Mouse (Mus musculus): Measurements from ENCODE around the gene Mark1. TPM values are rescaled to one million over a fixed set of nuclear protein-coding genes. Genes with fewer than 3 reads are reported as not detected.

Gene Mark1
- polyA plus RNA-seq, 1 experiment from 2014 or later, result 1.5 TPM

DNA sequence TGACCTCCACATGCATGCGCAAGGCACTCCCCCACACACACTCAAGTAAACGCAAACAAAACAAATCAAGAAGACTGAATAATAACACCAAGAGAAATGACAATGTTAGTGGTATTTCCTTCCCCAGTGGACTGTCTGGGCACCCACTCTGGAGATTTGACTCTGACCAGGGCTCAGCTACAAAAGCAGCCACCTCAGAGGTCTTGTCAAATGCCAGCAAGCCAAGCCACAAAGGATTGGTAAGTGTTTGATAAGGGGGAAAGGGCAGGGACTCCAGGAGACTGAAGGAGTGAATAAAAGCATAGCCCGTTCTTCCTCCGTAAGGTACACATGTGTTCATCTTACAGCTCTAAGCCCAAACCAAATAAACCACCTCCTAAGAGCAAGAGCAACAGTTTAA lies 4.0 kb downstream of the Mark1 start:
- no peak for TF ChIP-seq EP300 (IDR thresholded peaks at IDR 0.05)
- no peak for TF ChIP-seq CTCF (IDR thresholded peaks at IDR 0.05)
- Histone ChIP-seq H3K36me3 (ENCODE audit: insufficient read depth, low read length) (no peaks in the 10 kb centered on the region), H3K4me3 (ENCODE audit: low read depth, low read length) (no peak overlapping the region), H3K27ac (ENCODE audit: low read length) (no peak overlapping the region), H3K9ac (replicated peaks; ENCODE audit: low read depth) (no peak overlapping the region), H3K4me1 (ENCODE audit: insufficient read depth, low read depth, low read length) (no peaks in the 10 kb centered on the region), H3K4me2 (replicated peaks; ENCODE audit: low read depth, low read length) (no peak overlapping the region), H3K27me3 (replicated peaks; ENCODE audit: insufficient read depth, low read length) (0 out of 2 replicates have a peak, but pooled peaks cover 5% of the 10 kb centered on the region), H3K9me3 (ENCODE audit: low read length) (no peaks in the 10 kb centered on the region)
- DNase-seq (ENCODE audit: low spot score) (no peak), ATAC-seq (no peak)
- 69% methylated on average over 4 of the region's 4 CpGs for WGBS

DNA sequence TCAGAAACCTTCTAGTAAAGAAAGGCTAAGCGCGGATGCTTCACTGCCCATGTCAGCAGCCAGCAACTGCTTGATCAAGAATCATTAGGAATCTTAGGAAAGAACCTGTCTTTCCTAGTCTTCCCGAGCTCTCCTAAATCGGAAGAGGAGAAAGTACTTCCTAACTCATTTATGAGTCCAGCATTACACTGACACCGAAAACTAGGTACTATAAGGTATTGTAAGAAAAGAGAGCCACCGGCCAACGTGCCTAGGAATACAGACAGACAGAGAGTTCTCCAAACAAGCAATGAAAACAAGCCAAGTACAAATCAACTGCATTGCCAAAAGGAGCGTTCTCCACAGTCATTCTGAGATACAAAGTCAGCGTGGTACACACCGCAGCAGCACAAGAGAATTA lies 8.2 kb downstream of the Mark1 start:
- H3K27ac ChIP-seq (ENCODE audit: low read length), result no peak overlapping the region
- no peak overlapping the region for H3K4me3 ChIP-seq (ENCODE audit: low read depth, low read length)
- no peak for TF ChIP-seq EP300 (IDR thresholded peaks at IDR 0.05)
- no peak for TF ChIP-seq CTCF (IDR thresholded peaks at IDR 0.05)
- H3K9me3 ChIP-seq (ENCODE audit: low read length), result no peaks in the 10 kb centered on the region
- no peaks in the 10 kb centered on the region for H3K4me1 ChIP-seq (ENCODE audit: insufficient read depth, low read depth, low read length)
- ATAC-seq (no peak), DNase-seq (ENCODE audit: low spot score) (no peak)
- H3K9ac ChIP-seq (replicated peaks; ENCODE audit: low read depth), result no peak overlapping the region
- H3K27me3 ChIP-seq (replicated peaks; ENCODE audit: insufficient read depth, low read length), result no peaks in the 10 kb centered on the region
- no peaks in the 10 kb centered on the region for H3K36me3 ChIP-seq (ENCODE audit: insufficient read depth, low read length)
- WGBS, result 89% methylated on average over 10 of the region's 10 CpGs
- H3K4me2 ChIP-seq (replicated peaks; ENCODE audit: low read depth, low read length), result no peak overlapping the region

DNA sequence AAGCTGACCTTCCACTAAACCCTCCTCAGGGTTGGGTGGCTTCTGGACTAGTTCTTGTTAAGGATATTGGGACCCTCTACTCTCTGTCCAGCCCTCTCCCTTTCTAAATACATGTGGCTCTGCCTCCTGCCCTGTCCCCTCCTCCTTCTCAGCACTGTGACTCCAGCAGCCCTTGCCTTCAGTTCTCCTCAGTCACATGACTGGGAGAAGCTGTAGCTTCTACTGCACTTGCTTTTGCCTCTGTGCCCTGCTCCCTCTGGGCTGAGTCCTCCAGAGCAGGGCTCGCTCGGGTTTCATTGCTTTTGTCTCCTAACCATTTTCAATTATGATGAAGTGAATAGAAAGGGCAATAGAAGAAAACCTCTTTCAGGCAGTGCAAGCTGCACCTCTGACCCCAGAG lies 12.6 kb downstream of the Mark1 start:
- Histone ChIP-seq H3K4me2 (replicated peaks; ENCODE audit: low read depth, low read length) (no peak overlapping the region), H3K9ac (replicated peaks; ENCODE audit: low read depth) (no peak overlapping the region), H3K4me3 (ENCODE audit: low read depth, low read length) (no peak overlapping the region), H3K27me3 (replicated peaks; ENCODE audit: insufficient read depth, low read length) (no peaks in the 10 kb centered on the region), H3K36me3 (ENCODE audit: insufficient read depth, low read length) (no peaks in the 10 kb centered on the region), H3K27ac (ENCODE audit: low read length) (no peak overlapping the region), H3K4me1 (ENCODE audit: insufficient read depth, low read depth, low read length) (no peaks in the 10 kb centered on the region), H3K9me3 (ENCODE audit: low read length) (no peaks in the 10 kb centered on the region)
- no peak for DNase-seq (ENCODE audit: low spot score)
- no peak for ATAC-seq
- no peak for TF ChIP-seq CTCF (IDR thresholded peaks at IDR 0.05)
- no peak for TF ChIP-seq EP300 (IDR thresholded peaks at IDR 0.05)
- 48% methylated on average over 2 of the region's 2 CpGs for WGBS

- Histone ChIP-seq H3K27me3 (replicated peaks; ENCODE audit: insufficient read depth, low read length) (no peaks in the 10 kb centered on the region), H3K4me3 (ENCODE audit: low read depth, low read length) (no peak overlapping the region), H3K4me1 (ENCODE audit: insufficient read depth, low read depth, low read length) (no peaks in the 10 kb centered on the region), H3K4me2 (replicated peaks; ENCODE audit: low read depth, low read length) (no peak overlapping the region), H3K36me3 (ENCODE audit: insufficient read depth, low read length) (no peaks in the 10 kb centered on the region), H3K27ac (ENCODE audit: low read length) (no peak overlapping the region), H3K9ac (replicated peaks; ENCODE audit: low read depth) (no peak overlapping the region), H3K9me3 (ENCODE audit: low read length) (no peaks in the 10 kb centered on the region)
- 65% methylated on average over 2 of the region's 2 CpGs for WGBS
- no peak for DNase-seq (ENCODE audit: low spot score)
- TF ChIP-seq EP300 (IDR thresholded peaks at IDR 0.05) (no peak), CTCF (IDR thresholded peaks at IDR 0.05) (no peak)
- ATAC-seq, result no peak
Measured at GRCm38 (mm10) chr1:184984723-184985122, 14.6 kb downstream of the Mark1 start.

GRCm38 (mm10) chr1:184983751-184984150 lies 15.6 kb downstream of the Mark1 start:
- no peaks in the 10 kb centered on the region for H3K36me3 ChIP-seq (ENCODE audit: insufficient read depth, low read length)
- H3K9ac ChIP-seq (replicated peaks; ENCODE audit: low read depth), result no peak overlapping the region
- no peaks in the 10 kb centered on the region for H3K9me3 ChIP-seq (ENCODE audit: low read length)
- ATAC-seq (no peak), DNase-seq (ENCODE audit: low spot score) (no peak)
- H3K27ac ChIP-seq (ENCODE audit: low read length), result no peak overlapping the region
- WGBS, result 21% methylated on average over 3 of the region's 3 CpGs
- TF ChIP-seq EP300 (IDR thresholded peaks at IDR 0.05) (no peak), CTCF (IDR thresholded peaks at IDR 0.05) (no peak)
- H3K27me3 ChIP-seq (replicated peaks; ENCODE audit: insufficient read depth, low read length), result no peaks in the 10 kb centered on the region
- no peak overlapping the region for H3K4me2 ChIP-seq (replicated peaks; ENCODE audit: low read depth, low read length)
- H3K4me3 ChIP-seq (ENCODE audit: low read depth, low read length), result no peak overlapping the region
- H3K4me1 ChIP-seq (ENCODE audit: insufficient read depth, low read depth, low read length), result no peaks in the 10 kb centered on the region

GRCm38 (mm10) chr1:184972214-184972776 lies 27.1 kb downstream of the Mark1 start:
- H3K9ac ChIP-seq (replicated peaks; ENCODE audit: low read depth), result no peak overlapping the region
- no peaks in the 10 kb centered on the region for H3K9me3 ChIP-seq (ENCODE audit: low read length)
- no peak for TF ChIP-seq CTCF (IDR thresholded peaks at IDR 0.05)
- TF ChIP-seq EP300 (IDR thresholded peaks at IDR 0.05), result no peak
- no peak for ATAC-seq
- H3K27me3 ChIP-seq (replicated peaks; ENCODE audit: insufficient read depth, low read length), result no peaks in the 10 kb centered on the region
- no peaks in the 10 kb centered on the region for H3K4me1 ChIP-seq (ENCODE audit: insufficient read depth, low read depth, low read length)
- H3K4me3 ChIP-seq (ENCODE audit: low read depth, low read length), result no peak overlapping the region
- no peak overlapping the region for H3K4me2 ChIP-seq (replicated peaks; ENCODE audit: low read depth, low read length)
- DNase-seq (ENCODE audit: low spot score), result no peak
- no peaks in the 10 kb centered on the region for H3K36me3 ChIP-seq (ENCODE audit: insufficient read depth, low read length)
- WGBS, result 58% methylated on average over 8 of the region's 8 CpGs
- H3K27ac ChIP-seq (ENCODE audit: low read length), result no peak overlapping the region

DNA sequence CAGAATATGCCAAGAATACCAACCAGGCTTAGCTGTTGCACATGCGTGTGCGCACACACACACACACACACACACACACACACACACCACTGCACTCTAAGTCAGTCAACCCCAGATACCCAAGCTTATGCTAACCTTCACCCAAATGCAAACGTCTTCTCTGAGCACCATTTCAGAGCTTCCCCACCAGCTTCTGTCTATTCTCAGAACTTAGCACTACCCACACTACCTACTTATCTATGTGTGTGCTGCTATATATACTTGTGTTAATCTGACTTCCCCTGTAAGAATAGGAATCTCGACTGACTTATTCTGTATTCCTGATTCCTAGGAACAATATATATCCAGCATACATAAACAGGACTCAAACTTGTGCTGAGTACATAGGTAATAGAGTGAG lies 30.0 kb downstream of the Mark1 start:
- H3K36me3 ChIP-seq (ENCODE audit: insufficient read depth, low read length), result no peaks in the 10 kb centered on the region
- no peak for TF ChIP-seq CTCF (IDR thresholded peaks at IDR 0.05)
- no peak for TF ChIP-seq EP300 (IDR thresholded peaks at IDR 0.05)
- WGBS, result 78% methylated on average over 4 of the region's 4 CpGs

More for the DNA sequence above, 30.0 kb downstream of the Mark1 start:
- H3K9me3 ChIP-seq (ENCODE audit: low read length), result no peaks in the 10 kb centered on the region
- H3K9ac ChIP-seq (replicated peaks; ENCODE audit: low read depth), result no peak overlapping the region
- no peak overlapping the region for H3K4me3 ChIP-seq (ENCODE audit: low read depth, low read length)
- no peak for ATAC-seq
- no peak for DNase-seq (ENCODE audit: low spot score)
- H3K27ac ChIP-seq (ENCODE audit: low read length), result no peak overlapping the region
- H3K27me3 ChIP-seq (replicated peaks; ENCODE audit: insufficient read depth, low read length), result no peaks in the 10 kb centered on the region
- H3K4me1 ChIP-seq (ENCODE audit: insufficient read depth, low read depth, low read length), result no peaks in the 10 kb centered on the region
- no peak overlapping the region for H3K4me2 ChIP-seq (replicated peaks; ENCODE audit: low read depth, low read length)
